Mouse (Mus musculus): ENCODE measurements at regions not wholly inside any gene's neighbourhood (a gene's known extent, or its start where the extent isn't known, plus 50 kb on each side); places are given as distances from the start of the nearest gene placed in this dataset.
"Not testable (repeated sequence)": the region's sequence is repeated elsewhere in the genome, so short reads cannot be mapped to it uniquely, and the experiment has no call there.

DNA sequence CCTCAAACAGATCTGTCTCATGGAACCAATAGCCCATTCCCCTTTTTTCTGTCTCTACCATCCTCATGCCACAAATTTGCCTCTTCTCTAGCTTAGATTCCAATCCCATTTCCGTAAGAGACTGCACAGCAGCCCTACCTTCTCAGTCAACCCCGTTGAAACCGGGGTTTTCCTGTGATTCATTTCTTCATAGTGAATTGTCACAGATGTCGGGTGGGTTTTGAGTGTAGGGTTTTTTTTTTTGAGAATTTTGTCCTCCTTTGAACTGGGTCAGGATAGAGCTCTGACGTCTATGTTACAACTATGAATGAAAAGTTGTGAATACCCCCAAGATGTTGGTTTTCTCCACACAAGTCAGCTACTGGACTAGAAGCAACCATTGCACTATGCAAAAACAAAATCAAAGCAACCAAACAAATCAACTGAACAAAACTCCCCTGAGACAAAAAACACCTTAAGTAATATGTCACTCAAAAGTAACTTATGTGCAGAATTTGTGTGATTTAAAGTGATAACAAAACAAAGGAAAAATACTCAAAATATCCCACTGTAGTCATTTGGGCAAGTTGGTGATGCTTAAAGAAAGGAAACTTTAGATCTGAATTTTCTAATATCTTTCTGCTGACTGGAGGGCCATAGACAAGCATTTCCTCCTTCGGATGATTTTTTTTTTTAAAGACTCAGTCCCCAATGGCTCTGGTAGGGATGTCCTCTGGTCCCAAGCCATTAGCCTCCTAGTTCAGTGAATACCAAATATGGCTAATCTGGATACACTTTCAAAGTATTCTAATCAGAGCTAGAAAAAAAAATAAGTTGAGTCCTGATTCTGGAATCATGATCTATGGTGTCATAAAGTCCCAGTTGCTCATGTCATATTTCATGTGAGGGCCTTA lies 120.7 kb upstream of the Tet2 start:
- DNase-seq: no peak

DNA sequence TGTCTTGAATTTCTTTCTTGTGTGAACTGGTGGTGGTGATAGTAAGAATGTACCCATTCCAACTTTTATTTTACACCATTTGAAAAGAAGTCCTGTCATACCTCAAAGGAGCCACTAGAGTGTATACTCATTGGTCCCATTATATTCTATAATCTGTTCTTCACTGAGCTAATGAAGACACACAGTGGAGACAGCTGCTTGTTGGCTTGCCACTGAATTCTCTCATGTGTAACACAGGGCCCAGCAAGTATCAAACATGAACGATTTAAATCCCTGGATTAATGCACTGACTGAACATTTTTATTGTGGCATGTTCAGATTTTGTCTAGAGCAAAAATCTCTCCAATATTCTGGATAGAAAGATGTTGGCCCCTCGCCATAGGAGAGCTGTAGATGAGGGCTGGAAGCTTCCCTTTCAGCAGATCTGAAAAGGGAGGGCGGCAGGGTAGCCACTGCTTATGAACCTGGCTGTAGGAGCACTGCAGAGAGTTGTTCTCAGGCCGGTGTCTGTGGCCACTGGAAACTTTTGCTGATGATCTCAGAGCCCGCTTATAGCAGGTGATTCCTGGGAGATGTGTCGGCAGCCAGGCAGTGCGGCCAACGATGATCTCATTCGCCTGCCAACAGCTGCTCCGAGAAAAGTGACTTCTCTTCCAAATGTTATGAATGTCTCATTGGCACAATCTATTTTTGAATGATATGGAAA lies 128.0 kb upstream of the Tet2 start:
- DNase-seq: peak; percentile 34

DNA sequence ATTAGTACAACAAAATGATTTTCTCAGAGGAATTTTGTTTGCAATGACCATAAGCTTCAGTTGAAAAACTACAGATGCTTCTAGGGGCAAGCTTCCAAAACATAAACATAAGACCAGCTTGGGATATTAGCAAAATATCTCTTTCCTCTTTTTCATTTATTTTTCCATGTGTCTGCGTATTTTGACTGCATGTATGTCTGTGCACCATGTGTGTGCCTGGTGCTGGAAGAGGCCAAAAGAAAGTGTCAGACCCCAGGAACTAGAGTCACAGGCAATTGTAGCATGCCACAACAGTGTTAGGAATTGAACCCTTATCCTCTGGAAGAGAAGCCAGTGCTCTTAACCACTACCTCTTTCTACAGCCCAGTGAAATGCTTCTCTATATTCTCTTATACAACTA lies 133.0 kb upstream of the Tet2 start:
- no peak for DNase-seq

DNA sequence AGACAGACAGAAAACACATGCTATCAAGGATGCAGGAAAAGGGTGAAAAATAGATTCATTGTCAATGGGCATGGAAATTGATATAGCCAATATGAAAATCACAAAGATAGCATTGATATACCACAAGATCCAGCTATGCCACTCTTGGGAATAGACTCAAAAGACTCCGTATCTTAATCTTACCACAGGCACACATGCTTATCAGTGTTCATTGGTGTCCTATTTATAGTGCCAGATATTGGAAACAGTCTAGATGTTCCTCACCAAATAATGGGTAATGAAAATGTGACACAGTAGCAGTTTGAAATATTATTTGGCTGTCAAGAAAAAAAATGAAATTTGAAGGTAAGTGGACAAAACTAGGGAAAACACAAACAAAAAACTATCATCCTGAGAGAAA lies 135.0 kb upstream of the Tet2 start:
- DNase-seq: no peak

DNA sequence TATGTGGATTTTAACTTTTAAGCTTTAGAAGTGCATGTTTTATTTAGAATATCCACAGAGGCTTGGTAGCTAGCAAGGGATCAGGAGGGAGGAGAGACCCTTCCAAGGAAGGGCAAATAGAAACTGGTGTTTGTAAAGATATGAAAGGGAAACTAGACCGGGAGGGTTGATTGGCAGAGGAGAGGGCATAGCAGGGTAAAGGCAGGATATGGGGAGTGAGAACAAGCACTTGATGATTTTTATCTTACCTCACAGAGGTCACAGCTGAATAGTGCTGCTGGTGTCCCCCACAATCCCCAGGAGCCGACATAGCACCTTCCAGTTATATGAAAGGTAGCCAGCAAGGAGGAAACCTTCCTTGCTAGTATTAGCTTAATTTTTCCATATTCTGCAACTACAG lies 135.4 kb upstream of the Tet2 start:
- DNase-seq: no peak

DNA sequence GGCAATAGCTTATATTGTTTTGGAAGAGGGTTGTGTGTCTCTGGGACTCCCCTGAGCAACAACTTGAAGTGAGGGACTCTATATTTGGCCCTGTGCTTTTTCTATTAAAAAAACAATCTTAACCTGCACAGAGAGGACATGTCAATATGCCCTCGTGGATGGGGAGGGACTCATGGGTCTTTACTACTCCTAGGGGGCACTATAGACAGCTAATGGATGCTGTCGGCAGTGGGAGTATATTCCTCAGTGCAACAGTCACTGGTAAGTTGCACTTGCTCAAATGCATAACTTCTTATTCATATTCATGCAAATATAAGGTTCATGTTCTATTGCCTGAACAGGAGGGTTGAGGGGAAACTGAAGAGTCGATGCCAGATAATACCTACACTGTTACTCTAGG lies 135.9 kb upstream of the Tet2 start:
- no peak for DNase-seq

DNA sequence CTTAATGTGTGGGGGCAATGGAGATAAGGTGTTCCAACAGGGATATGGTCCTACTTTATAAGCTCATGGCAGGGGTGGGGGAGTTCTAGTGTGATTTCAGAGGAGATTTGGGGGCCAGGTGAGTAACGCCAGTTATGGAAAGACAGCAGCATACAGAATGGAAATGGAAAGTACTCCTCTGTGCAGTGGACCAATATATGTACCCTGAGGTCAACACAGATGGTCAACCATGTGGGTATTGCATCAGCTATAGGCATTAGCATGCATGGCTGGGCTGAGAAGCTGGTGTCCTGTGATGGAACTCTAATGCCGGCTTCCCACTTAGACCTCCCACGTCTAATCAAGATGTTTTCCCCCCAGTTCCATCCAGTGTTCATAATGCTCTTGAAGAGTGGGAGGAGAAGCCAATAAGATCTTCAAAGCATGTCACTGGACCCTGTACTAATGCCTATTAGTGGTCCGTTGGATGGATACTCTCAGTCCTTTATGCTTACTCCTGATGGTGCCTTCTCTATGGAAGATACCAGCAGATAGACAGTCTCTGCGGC lies 139.3 kb upstream of the Tet2 start:
- no peak for DNase-seq

DNA sequence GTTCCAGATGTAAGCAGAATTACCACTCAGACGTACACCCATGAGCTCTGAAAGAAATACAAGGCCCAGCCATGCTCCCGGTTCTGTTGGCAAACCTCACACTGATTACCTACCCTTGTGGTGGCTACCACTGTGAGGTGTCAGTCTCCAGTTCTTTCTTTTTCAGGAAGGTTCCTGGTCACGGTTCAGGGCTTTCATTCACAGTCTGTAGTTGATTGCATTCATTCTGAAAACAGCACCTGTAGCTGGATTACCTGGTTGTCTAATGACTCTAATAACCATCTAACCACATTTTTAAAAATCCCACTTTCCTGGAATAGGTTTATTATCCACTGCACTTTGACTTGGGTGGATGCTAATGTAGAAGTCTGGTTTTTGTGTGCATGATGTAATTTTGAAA lies 139.8 kb upstream of the Tet2 start:
- DNase-seq: no peak

DNA sequence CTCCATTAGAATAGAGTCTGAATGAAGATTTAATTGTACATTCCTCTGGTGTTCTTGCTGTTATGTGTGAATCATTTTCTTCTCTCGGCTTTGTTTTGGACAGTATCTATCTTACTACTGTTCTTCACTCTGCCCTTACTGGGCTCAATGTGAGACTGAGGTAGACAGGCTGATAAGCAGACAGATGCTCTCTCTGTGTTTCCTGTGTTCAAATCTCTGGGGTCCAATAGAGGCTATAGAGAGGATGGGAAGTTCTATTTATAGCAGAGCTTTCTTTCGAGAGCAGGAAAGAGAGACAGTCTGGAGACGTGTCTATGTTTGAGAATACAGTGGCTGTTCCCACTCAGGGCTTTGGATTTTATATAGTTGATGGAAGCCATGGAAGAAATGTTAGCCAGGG lies 140.5 kb upstream of the Tet2 start:
- no peak for DNase-seq

DNA sequence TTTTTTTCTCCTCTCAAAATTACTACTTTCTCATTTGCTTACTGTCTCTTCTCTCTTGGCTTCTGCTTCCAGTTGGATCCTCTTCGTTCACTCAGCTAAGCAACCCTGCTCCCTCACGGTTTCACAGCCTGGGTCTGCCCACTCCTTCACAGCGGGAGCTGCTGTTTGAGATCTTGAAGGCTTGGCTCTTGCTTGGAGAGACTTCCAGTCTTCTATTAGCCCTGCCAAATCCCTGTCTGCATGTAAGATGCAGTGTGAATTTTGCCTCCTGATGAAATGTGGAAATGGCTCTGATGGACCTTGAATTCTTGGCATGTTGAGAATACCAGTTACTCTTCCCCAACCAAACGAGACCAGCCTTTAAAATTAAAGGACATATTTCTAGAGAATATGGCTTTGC lies 149.1 kb upstream of the Tet2 start:
- peak; percentile 6 for DNase-seq

DNA sequence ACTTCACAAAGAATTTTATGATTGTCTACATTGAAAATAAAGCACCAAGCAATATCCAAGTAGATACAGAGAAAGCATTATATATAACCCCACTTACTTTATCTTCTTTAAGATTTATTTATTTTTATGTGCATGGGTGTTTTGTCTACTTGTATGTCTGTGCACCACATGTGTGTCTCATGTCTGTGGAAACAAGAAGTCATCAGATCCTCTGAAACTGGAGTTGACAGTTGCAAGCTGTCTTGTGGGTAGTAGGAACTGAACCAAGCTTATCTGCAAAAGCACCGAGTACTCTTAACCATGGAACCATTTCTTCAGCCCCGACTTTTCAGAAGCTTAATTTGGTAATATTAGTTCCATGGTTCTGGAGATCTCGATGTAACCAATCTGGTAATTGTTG lies 151.2 kb upstream of the Tet2 start:
- no peak for DNase-seq

DNA sequence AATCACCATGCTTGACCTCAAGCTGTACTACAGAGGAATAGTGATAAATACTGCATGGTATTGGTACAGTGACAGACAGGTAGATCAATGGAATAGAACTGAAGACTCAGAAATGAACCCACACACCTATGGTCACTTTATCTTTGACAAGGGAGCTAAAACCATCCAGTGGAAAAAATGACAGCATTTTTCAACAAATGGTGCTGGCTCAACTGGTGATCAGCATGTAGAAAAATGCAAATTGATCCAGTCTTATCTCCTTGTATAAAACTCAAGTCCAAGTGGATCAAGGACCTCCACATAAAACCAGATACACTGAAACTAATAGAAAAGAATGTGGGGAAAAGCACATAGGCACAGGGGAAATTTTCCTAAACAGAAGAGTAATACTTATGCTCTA lies 159.9 kb upstream of the Tet2 start:
- DNase-seq: not testable (repeated sequence)

DNA sequence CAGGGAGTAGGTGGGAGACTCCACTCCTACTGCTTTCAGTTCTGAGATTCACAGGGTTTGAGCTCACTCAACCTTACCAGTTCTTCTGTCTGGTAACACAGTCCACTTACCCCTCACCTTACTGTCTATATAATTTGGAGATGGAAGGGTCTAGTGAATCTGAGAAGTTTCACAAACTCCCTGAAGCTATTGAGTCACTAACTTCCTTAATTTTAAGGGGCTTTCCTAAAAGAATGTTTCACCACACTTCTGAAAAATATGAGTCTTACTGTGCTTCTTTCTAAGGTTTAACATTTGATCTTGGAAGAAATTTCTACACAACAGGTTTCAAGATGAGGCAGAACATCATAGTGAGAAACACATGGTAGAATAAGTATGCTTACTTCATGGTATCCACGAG lies 166.6 kb upstream of the Tet2 start:
- no peak for DNase-seq

DNA sequence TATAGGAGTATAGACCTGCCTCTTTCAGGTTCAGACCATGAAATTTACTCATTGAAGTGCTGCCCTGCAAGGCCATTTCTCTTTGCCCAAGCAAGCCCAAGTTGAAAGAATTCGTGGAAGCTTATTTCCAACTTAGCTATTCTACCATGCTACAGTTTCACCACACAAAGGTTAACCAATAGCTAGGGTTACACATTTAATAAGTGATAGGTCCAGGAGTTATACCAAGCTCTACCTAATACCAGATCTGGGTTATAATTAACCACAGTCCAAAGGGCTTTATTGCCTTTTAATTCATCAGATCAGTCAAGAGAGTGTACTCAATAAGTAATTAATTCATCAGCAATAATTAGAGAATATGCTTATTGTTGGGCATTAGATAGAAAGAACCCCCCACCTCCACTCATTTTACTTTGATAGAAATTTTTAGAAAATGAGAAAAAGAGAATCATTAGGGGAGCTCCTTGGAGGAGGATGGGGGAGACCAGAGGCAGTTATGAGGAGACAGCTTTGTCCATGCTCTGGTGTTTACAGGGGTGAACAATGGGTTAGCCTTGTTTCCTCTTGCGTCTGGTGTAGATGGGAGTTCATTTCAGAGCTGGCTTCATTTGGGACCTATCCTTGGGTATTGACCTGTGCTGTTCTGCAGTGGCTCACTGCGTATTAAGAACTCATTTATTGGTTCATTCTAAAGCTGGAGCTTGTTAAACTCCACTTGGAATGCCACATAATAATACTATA lies 177.8 kb upstream of the Tet2 start:
- DNase-seq: no peak

DNA sequence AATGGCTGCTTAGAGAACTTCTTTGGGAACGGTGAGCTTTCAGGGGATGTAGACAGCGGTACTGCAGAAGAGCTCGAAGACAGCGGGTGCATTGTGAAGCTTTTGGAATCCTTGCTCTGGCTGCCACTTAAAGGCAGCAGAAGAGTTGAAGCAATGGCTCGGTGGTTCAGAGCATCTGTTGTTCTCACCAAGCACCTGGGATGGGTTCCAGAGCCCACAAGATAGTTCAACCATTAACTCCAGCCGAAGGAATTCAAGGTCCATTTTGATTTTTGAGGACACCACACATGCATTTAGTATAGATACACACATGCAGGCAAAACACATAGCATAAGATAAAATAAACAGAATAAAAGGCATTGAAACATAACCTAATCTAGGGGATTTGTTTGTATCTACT lies 181.9 kb upstream of the Tet2 start:
- no peak for DNase-seq

DNA sequence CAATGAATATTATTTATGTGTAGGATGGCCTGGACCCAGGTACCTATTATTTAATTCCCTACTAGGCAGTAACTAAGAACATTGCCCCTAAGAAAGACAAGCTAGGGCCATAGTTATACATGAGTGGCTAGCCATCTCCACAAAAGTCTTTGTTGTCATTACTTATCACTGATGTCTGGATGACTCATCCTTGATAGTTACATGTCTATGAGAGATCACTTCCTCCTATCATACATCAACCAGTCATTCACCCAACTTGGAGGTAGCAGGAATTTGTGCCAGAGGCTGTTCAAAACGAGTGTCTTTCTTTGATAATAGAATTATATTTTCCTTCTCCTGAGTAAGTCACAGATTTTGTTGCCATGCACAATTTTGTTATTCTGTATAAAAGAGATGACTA lies 190.7 kb upstream of the Tet2 start:
- DNase-seq: no peak

DNA sequence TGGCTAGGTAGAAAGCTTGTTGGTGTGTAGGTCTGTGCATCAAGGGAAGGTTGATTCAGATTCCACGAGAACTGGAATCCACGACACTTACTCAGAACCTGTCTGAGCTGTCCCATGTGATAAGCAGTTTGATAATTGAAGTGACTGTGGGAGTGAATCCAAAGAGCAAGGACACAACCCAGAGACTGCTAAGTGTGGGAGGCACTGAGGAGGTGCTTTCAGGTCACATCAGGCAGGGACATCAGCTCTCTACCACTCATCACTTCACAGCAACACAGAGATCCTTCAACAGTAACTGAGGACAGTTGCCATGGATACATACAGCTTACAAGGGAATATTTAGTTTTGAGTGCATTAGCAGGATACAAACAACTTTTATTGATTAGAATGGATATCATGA lies 194.0 kb upstream of the Tet2 start:
- DNase-seq: no peak

DNA sequence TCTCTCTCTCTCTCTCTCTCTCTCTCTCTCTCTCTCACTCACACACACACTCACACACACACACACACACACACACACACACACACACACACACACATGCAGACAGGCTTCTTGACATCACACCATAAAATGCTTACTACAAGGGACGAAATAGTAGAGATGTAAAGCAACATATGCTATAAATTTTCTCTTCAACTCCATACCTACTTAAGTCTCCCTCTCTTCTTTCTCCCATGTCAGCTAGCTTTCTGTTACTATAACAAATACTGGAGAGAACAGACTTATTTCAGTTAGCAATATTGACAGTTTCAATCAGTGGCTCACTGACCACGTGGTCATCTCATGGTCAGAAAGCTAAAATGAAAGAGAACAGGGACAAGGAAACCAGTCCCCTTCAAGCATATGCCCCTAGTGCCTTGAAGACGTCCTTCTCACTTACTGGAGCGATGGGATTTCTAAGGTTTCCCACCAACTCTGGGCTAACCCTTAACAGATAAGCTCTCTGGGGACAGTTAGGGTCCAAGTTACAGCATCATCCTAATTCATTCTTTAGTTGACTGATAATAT lies 199.7 kb upstream of the Tet2 start:
- no peak for DNase-seq

DNA sequence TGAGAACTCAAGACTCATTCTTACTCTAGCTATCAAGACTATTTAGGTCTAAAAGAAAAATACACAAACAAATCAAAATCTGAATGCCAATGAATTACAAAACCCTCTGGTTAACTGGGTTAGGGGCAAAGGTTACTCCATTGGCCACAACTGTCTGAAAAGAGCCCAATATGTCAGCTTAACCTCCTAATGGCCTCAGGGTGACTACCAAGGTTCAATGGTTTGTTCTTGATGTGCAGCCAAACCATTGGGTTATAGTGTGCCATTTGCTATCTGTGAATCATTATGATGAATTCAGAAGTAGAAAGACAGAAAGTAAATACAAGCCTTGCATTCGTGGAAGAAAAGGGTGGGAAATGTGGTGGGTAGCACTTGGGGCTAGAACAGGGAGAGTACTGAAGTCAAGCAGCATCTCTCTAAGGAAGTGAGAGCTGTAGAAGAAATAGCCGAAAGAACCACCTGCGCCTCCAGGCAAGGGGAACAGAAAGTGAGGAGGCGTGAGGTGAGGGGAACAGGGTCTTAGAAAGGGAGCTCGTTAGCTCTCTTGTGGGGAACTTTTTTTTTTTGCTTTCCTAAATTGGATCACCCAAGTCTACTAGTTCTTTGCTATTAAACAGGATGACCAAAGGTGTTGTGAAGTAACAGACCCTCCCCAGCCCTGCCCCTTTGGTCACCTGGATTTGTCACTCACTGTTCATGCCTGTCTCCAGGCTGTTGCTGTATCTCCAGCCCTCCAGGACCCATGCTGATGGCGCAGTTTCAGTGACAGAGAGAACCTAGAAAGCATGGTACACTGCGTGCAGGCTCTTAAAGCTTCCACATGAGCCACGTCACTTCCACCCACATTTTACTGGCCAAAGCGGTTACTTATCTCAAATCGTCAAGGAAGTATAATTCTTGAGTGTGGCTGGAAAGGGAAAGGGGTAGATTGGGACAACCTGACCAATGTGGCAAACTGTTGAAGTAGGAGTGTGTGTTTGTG lies 204.1 kb upstream of the Tet2 start:
- DNase-seq: no peak

DNA sequence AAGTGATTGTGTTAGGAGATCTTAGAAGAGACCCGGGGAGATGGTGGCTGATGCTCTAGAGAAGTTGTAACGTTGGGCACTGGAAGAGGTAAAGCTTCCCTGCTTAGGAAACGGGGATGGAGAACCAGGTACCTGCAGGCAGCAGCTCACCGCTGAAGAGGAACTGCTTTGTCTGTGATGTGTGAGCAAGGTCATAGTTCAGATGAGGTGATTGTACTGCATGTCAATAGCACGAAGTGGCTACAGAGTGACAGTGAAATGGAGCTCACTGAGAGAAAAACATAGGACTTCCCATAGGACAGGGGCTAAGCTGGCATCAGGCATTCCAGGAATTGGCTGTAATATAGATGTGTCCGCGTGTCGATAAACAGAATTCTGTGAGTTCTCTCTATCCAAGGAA lies 205.1 kb upstream of the Tet2 start:
- no peak for DNase-seq

DNA sequence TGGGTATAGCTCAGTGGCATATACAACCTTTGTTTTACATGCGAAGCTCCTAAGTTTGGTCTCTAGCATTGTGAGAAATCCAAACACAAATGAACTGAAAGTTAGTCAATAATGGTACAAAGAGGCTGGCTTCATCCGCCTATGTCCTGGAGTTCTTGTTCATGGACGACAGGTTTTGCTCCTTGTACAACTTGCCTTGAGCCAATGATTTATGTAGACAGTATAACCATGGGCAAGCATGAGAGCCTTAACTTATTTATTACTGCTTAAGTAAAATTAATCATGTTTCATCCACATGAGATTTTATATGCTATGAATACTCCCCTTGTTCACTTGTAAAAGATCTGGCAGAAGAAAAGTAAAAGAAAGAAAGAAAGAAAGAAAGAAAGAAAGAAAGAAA lies 205.7 kb upstream of the Tet2 start:
- DNase-seq: no peak

DNA sequence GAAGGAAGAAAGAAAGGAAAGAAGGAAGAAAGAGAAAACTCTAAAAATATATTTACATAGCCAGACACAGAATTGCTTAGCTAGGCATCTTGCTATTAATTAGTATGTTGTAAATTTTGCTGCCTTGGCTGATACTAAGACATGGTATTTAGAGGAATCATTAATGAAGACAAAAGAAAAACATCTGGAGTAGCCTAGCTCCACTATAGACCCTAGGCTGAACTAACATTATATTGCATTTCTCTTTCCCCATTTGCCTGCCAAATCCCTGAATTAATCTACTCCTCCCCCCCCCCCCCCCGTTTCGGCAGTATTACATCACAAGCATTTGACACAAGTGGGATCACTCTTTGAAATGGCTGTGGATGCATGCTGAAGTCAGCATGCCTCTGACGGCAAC lies 206.1 kb upstream of the Tet2 start:
- no peak for DNase-seq

Measured in lung, postnatal 10 days (tissue).